Mouse (Mus musculus) testis, adult 2 months (tissue): ENCODE results near the gene Ifi27.

ENCODE experiments used
- CTCF ChIP-seq: fragments of 200-500 bp; IDR thresholded peaks from 2 replicates; pipeline ENCODE4 v1.5.1; 2012; ENCODE audit warnings: low read depth, mild to moderate bottlenecking, inconsistent platforms, low read length, moderate library complexity; ENCODE audit not compliant: control insufficient read depth, insufficient read depth, insufficient replicate concordance
- POLR2A ChIP-seq: fragments of 200-500 bp; IDR thresholded peaks from 2 replicates; pipeline ENCODE4 v1.6.1; 2012; ENCODE audit warnings: low read depth, mild to moderate bottlenecking, inconsistent platforms, low read length, moderate library complexity; ENCODE audit not compliant: control insufficient read depth

GRCm38 (mm10) chr12:103487276-103487675 lies 53.3 kb downstream of the Ifi27 start:
- TF ChIP-seq POLR2A (no peak), CTCF (no peak)
